Mouse (Mus musculus) intestine, embryonic 16.5 days (tissue): ENCODE data around the gene Gm3238. TPM values are rescaled to one million over a fixed set of nuclear protein-coding genes. Genes with fewer than 3 reads are reported as not detected.
"Not testable (repeated sequence)": the region's sequence is repeated elsewhere in the genome, so short reads cannot be mapped to it uniquely, and the experiment has no call there.

Source experiments
- ATAC-seq: fragments of 200-750 bp; cut with Nextera tagmentation; 2 replicates; pipeline ENCODE4 v1.8.0; 2017; ENCODE audit warnings: moderate TSS enrichment, moderate library complexity
- H3K27ac ChIP-seq: fragments of 300-500 bp; sonication (generic); 2 replicates; pipeline ENCODE4 v1.5.1; 2014; ENCODE audit warnings: mild to moderate bottlenecking, low read length
- H3K27me3 ChIP-seq: fragments of 300-500 bp; sonication (generic); replicated peaks from 2 replicates; pipeline ENCODE4 v1.6.1; 2014; ENCODE audit warnings: low read length, control low read depth, mixed read lengths; ENCODE audit not compliant: control insufficient read depth, insufficient read depth
- H3K36me3 ChIP-seq: fragments of 300-500 bp; sonication (generic); 2 replicates; pipeline ENCODE4 v1.6.1; 2014; ENCODE audit warnings: low read length, control low read depth; ENCODE audit not compliant: control insufficient read depth, insufficient read depth
- H3K4me1 ChIP-seq: fragments of 300-500 bp; sonication (generic); 2 replicates; pipeline ENCODE4 v1.6.1; 2014; ENCODE audit warnings: low read length, control low read depth, mixed read lengths; ENCODE audit not compliant: control insufficient read depth, insufficient read depth
- H3K4me2 ChIP-seq: fragments of 300-500 bp; sonication (generic); 2 replicates; pipeline ENCODE4 v1.6.1; 2014; ENCODE audit warnings: low read depth, low read length, control low read depth
- H3K4me3 ChIP-seq: fragments of 300-500 bp; sonication (generic); 2 replicates; pipeline ENCODE4 v1.5.1; 2014; ENCODE audit warnings: mild to moderate bottlenecking, low read length
- H3K9ac ChIP-seq: fragments of 300-500 bp; sonication (generic); 2 replicates; pipeline ENCODE4 v1.6.1; 2014; ENCODE audit warnings: low read depth, low read length
- H3K9me3 ChIP-seq: fragments of 300-500 bp; sonication (generic); 2 replicates; pipeline ENCODE4 v1.6.1; 2016; ENCODE audit warnings: low read length, control low read depth; ENCODE audit not compliant: control insufficient read depth
- WGBS: fragments of 180-500 bp; shearing (Covaris S2); extraction: QIAGEN DNeasy Blood & Tissue Kit; methylation state at CpG from one replicate; pipeline ENCODE4 v1.1.7; 2014; 5-methylcytosine and 5-hydroxymethylcytosine counted together
- polyA plus RNA-seq: library from polyadenylated mRNA; unstranded; fragments of >200 nt; fragmentation: Nextera tagmentation; extraction: Ambion mirVana; gene quantifications from 2 replicates; pipeline ENCODE4 v1.2.1, GENCODE M21; 2015

Gene Gm3238
- polyA plus RNA-seq, 1 experiment from 2014 or later, result not detected

GRCm38 (mm10) chr10:77797677-77798076 is 26.6 kb upstream of the Gm3238 start:
- no peak overlapping the region for H3K4me2 ChIP-seq
- H3K27me3 ChIP-seq, result no peaks in the 10 kb centered on the region
- H3K4me1 ChIP-seq, result no peaks in the 10 kb centered on the region
- no peaks in the 10 kb centered on the region for H3K36me3 ChIP-seq
- H3K4me3 ChIP-seq, result no peak overlapping the region
- no peak overlapping the region for H3K27ac ChIP-seq
- H3K9ac ChIP-seq, result no peak overlapping the region
- H3K9me3 ChIP-seq, result no peaks in the 10 kb centered on the region
- WGBS, result 33% methylated on average over 3 of the region's 3 CpGs
- no peak for ATAC-seq

- no peaks in the 10 kb centered on the region for H3K27me3 ChIP-seq
- H3K9ac ChIP-seq, result no peak within 1 kb of the TSS
- no peaks in the 10 kb centered on the region for H3K4me1 ChIP-seq
- no peaks in the 10 kb centered on the region for H3K9me3 ChIP-seq
- no peak within 1 kb of the TSS for H3K4me3 ChIP-seq
- ATAC-seq, result no peak
- no peak within 1 kb of the TSS for H3K4me2 ChIP-seq
- WGBS, result 55% methylated on average over 2 of the region's 2 CpGs
- no peak within 1 kb of the TSS for H3K27ac ChIP-seq
- H3K36me3 ChIP-seq, result no peaks in the 10 kb centered on the region
Measured at GRCm38 (mm10) chr10:77794976-77795375, 23.9 kb upstream of the Gm3238 start, which contains the start of gene Gm9639. Gene Gm9639 (minus strand): TSS chr10:77795076.

GRCm38 (mm10) chr10:77788621-77789020 is 17.5 kb upstream of the Gm3238 start:
- no peak for ATAC-seq
- H3K27ac ChIP-seq, result no peak overlapping the region
- no peaks in the 10 kb centered on the region for H3K4me1 ChIP-seq
- no peak overlapping the region for H3K4me3 ChIP-seq
- H3K9ac ChIP-seq, result no peak overlapping the region
- no peaks in the 10 kb centered on the region for H3K36me3 ChIP-seq
- H3K9me3 ChIP-seq, result no peaks in the 10 kb centered on the region
- no peak overlapping the region for H3K4me2 ChIP-seq
- 74% methylated on average over 2 of the region's 2 CpGs for WGBS
- H3K27me3 ChIP-seq, result no peaks in the 10 kb centered on the region

- ATAC-seq, H3K4me1 ChIP-seq, H3K27ac ChIP-seq, H3K9me3 ChIP-seq, H3K4me3 ChIP-seq, H3K27me3 ChIP-seq, H3K4me2 ChIP-seq, H3K36me3 ChIP-seq, H3K9ac ChIP-seq: not testable (repeated sequence)
- 78% methylated on average over 1 of the region's 1 CpGs for WGBS
Measured at GRCm38 (mm10) chr10:77787876-77788275, 16.8 kb upstream of the Gm3238 start, which contains the start of gene Gm7137. Gene Gm7137 (minus strand): TSS chr10:77788200.

GRCm38 (mm10) chr10:77783396-77783795 is 12.3 kb upstream of the Gm3238 start:
- not testable (repeated sequence) for H3K27ac ChIP-seq, H3K4me2 ChIP-seq, H3K27me3 ChIP-seq, H3K4me3 ChIP-seq, H3K9ac ChIP-seq, H3K9me3 ChIP-seq, ATAC-seq, H3K36me3 ChIP-seq, H3K4me1 ChIP-seq
- WGBS, result 94% methylated on average over 1 of the region's 3 CpGs

- H3K27ac ChIP-seq, H3K27me3 ChIP-seq, H3K9me3 ChIP-seq, H3K9ac ChIP-seq, H3K36me3 ChIP-seq, ATAC-seq, H3K4me3 ChIP-seq, H3K4me1 ChIP-seq, H3K4me2 ChIP-seq: not testable (repeated sequence)
- WGBS, result 88% methylated on average over 1 of the region's 1 CpGs
Measured at GRCm38 (mm10) chr10:77782442-77782841, 11.3 kb upstream of the Gm3238 start, which contains the start of gene Gm3250. Gene Gm3250 (minus strand): TSS chr10:77782542.

GRCm38 (mm10) chr10:77776844-77777243 is 5.7 kb upstream of the Gm3238 start, which contains the start of gene Gm7138:
Gene Gm7138 (minus strand): TSS chr10:77776944.
- ATAC-seq, H3K4me3 ChIP-seq, H3K4me2 ChIP-seq, H3K9me3 ChIP-seq, H3K4me1 ChIP-seq, H3K27me3 ChIP-seq, H3K9ac ChIP-seq, H3K27ac ChIP-seq, H3K36me3 ChIP-seq: not testable (repeated sequence)
- whole genome bisulfite sequencing, result 50% methylated on average over 1 of the region's 1 CpGs

GRCm38 (mm10) chr10:77772142-77772541 is 1.0 kb upstream of the Gm3238 start:
- ATAC-seq, H3K9me3 ChIP-seq, H3K36me3 ChIP-seq, H3K27me3 ChIP-seq, H3K4me1 ChIP-seq, H3K4me2 ChIP-seq, H3K9ac ChIP-seq, H3K4me3 ChIP-seq, H3K27ac ChIP-seq: not testable (repeated sequence)
- WGBS, result 80% methylated on average over 1 of the region's 3 CpGs

- Histone ChIP-seq H3K9me3 (no peaks in the 10 kb centered on the region), H3K4me3 (no peak overlapping the region), H3K36me3 (no peaks in the 10 kb centered on the region), H3K9ac (no peak overlapping the region), H3K4me2 (no peak overlapping the region), H3K27me3 (no peaks in the 10 kb centered on the region), H3K4me1 (no peaks in the 10 kb centered on the region), H3K27ac (no peak overlapping the region)
- WGBS, result 85% methylated on average over 1 of the region's 1 CpGs
- ATAC-seq, result no peak
Measured at GRCm38 (mm10) chr10:77769727-77770126, 1.4 kb downstream of the Gm3238 start.

GRCm38 (mm10) chr10:77759582-77759981 is 11.5 kb downstream of the Gm3238 start, which contains the start of gene Gm3233:
Gene Gm3233 (minus strand): TSS chr10:77759682.
- H3K36me3 ChIP-seq, H3K9ac ChIP-seq, H3K27ac ChIP-seq, H3K4me1 ChIP-seq, H3K4me3 ChIP-seq, H3K27me3 ChIP-seq, H3K9me3 ChIP-seq, H3K4me2 ChIP-seq, ATAC-seq: not testable (repeated sequence)
- whole genome bisulfite sequencing, result no CpG with 5 or more reads among the region's 1 CpGs
